Mouse (Mus musculus) left cerebral cortex, postnatal 36 days (tissue): ENCODE data around the gene Supt6. TPM values are rescaled to one million over a fixed set of nuclear protein-coding genes. Genes with fewer than 3 reads are reported as not detected.

Experiments
- DNase-seq, 2 experiments: peaks; one replicate each; pipeline ENCODE4 v3.0.0; 2021 to 2022; ENCODE audit warnings: low spot score in 2 of 2, mixed read lengths in 1 of 2
- intact Hi-C: fragments of 180-260 bp; cut with DNase I; formaldehyde crosslinking; loops from one replicate; pipeline ENCODE4 v1.15.1; 2025
- total RNA-seq, 2 experiments: library from RNA; stranded (reverse); gene quantifications; 2 replicates each; pipeline ENCODE4 v1.2.3; 2021

Gene Supt6
- total RNA-seq, 2 experiments from 2014 or later = 95.1 to 100 TPM

- intact Hi-C loops = no loop called here
- peak; percentile 65 to 70 for DNase-seq
Observed at GRCm38 (mm10) chr11:78240193-78240857, 5.5 kb downstream of the Supt6 start.

DNA sequence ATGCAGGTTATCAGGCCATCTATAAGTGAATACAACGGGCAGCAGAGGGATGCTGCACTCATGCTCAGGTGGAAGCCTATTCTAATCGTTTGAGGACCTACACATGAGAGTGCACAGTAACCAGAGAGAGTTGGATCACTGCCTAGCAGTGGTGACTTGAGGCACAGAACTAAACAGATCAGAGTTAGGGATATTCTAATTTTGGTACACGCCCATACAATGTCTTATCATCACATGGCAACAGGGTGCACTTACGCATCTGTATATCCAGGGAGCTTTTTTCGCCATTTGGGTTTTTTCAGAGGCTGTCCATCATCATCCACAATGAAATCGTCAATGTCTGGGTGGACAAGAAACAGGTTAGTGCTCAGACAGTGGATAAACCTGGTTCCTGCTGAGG, 14.3 kb downstream of the Supt6 start:
- no peak for DNase-seq
- intact Hi-C loops = no loop called here

DNA sequence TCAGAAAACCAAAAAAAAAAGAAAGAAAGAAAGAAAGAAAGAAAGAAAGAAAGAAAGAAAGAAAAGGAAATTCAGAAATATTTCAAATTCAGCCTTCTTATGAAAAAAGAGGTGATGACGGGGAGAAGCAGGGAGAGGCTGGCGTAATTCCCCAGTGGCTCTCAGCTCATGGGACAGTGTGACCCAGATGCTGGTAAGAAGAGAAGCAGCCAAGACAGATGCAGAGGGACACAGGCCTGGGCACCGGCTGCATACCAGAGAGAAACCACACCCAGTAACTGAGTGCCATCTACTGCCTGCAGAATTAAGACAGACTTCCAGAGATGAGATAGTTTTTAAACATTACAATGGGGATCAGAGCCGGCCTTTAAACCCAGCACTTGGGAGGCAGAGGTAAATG, 22.2 kb downstream of the Supt6 start:
- no peak for DNase-seq
- intact Hi-C loops = no loop called here

GRCm38 (mm10) chr11:78215709-78216317, 30.0 kb downstream of the Supt6 start:
- no peak for DNase-seq
- intact Hi-C loops = no loop called here

- no peak for DNase-seq
- intact Hi-C loops = no loop called here
Observed at GRCm38 (mm10) chr11:78213086-78213817, 32.5 kb downstream of the Supt6 start.

- intact Hi-C loops = no loop called here
Observed at GRCm38 (mm10) chr11:78211513-78211912, 34.3 kb downstream of the Supt6 start.

GRCm38 (mm10) chr11:78210615-78211014, 35.2 kb downstream of the Supt6 start:
- no peak for DNase-seq
- intact Hi-C loops = no loop called here

More at GRCm38 (mm10) chr11:78211513-78211912, 34.3 kb downstream of the Supt6 start:
- DNase-seq = no peak

DNA sequence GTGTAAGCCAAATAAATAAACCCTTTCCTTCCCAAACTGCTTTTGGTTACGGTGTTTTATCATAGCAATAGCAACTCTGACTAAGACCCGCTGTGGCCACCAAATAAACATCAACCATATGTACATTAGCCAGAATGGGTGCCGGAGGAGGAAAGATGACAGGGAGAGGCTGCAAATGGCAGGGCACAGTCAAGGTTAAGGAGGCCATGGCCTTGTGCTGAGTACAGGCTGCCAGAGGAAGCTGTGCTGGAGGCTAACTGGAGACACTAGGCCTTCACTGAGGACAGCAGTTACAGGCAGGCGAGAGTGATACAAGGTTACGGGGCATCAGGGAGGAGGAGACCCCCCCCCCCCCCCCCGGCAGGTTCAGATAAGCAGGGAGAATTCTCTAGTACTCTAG, 35.9 kb downstream of the Supt6 start:
- intact Hi-C loops = no loop called here
- DNase-seq = no peak

DNA sequence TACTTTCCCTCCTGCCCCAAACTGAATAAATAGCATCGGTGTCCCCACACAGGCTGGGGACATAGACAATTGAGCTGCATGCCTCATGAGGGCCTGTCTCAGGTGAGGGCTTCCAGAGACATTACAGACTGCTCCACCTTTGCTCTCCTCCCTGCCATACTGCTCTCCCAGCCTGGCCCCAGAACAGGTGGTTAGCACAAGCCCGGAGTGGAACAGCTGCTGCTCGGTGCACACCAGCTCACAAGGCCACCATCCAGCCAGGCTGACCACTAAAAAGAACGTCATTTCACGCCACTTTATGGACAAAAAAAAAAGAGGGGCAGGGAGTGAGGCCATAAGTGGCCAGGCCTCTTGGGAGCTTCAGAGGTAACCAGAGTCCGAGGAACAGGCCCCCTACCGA, 38.6 kb downstream of the Supt6 start:
- intact Hi-C loops = no loop called here
- no peak for DNase-seq

- DNase-seq = no peak
- intact Hi-C loops = no loop called here
Observed at GRCm38 (mm10) chr11:78205361-78206206, 40.2 kb downstream of the Supt6 start.

DNA sequence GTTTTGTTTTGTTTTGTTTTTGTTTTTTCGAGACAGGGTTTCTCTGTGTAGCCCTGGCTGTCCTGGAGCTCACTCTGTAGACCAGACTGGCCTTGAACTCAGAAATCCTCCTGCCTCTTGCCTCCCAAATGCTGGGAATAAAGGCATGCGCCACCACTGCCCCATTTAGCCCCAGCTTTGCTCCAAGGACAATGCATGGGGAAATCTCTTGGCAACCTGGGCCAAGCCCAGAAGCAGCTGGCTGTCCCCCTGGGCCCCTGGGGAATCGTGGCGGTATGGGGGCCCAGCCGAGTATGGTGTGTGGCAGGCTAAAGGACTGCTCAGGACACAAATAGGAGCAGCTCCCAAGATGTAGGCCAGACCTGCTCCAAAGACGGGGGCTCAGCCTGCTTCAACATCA, 41.5 kb downstream of the Supt6 start:
- intact Hi-C loops = no loop called here
- DNase-seq = no peak

DNA sequence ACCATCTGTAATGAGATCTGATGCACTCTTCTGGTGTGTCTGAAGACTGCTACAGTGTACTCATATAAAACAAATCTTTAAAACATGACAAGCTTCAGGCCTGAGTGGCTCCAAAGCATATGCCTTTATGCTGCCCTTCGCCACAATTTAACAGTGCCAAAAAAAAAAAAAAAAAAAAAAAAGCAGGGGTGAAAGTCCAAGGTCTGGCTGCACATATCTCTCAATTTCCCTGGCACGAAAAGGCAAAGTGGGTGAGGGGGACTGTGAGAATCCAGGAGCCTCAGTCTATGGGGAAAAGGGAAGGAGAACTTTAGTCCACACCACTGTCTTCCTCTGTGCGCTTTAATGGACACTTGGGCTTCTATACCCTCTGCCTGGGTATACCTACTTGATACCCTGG, 43.4 kb downstream of the Supt6 start:
- intact Hi-C loops = no loop called here

GRCm38 (mm10) chr11:78195101-78195863, 50.5 kb downstream of the Supt6 start:
- DNase-seq = no peak
- intact Hi-C loops = no loop called here

More for the DNA sequence above, 43.4 kb downstream of the Supt6 start:
- DNase-seq = no peak

- intact Hi-C loops = no loop called here
- DNase-seq = no peak
Observed at GRCm38 (mm10) chr11:78194411-78195100, 51.2 kb downstream of the Supt6 start.

GRCm38 (mm10) chr11:78193113-78193512, 52.7 kb downstream of the Supt6 start, which contains the start of gene Proca1:
Gene Proca1, plus strand, starts transcription at chr11:78193392.
- intact Hi-C loops = no loop called here
- DNase-seq = no peak

DNA sequence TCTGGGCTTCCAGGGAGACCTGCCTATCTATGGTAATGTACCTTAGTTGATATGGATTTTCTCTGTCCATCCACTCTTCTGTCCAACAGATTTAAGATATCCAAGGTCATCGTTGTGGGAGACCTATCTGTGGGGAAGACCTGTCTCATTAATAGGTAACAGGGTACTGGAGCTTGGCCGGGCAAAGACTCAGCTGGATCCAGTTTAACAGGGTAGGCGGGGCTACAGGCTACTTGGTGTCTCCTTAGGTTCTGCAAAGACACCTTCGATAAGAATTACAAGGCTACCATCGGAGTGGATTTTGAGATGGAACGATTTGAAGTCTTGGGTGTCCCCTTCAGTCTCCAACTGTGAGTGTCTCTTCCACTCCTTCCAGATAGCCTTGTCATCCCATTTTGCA, 55.7 kb downstream of the Supt6 start:
- intact Hi-C loops = no loop called here
- no peak for DNase-seq

DNA sequence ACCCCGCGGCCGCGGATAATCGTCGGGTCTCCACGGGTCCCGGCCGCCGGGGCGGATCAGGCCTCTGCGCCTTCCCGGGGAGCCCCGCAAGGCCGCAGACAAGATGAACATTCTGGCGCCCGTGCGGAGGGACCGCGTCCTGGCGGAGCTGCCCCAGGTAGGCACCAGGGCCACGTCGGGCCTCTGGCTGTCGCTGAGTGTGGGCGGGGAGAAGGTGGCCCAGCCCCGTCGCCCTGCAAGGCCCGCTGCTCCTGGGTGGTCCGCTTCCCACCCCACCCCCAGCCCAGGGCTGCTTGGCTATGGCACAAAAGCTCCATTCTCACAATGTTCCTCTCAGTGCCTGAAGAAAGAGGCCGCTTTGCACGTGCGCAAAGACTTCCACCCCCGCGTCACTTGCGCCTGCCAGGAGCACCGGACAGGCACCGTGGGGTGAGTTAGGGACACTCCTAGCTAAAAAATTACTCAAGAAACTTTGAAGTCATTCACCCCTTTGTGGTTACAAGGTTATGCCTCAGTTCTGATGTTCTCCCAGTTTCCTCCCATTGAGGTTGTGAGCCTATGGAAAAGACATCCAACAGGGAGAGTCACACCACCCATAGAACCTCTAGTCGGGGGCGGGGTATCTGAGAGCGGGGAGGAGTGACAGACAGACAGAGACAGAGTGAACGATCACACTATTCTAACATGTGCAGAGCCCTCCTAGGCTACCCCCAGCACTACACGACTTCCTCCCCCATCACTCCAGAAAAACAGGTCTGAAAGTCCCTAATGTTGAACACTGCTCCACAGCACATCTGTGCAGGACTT, 56.4 kb downstream of the Supt6 start:
- peak; percentile 72 to 76 for DNase-seq
- intact Hi-C loops = loop anchor here (10.0 kb wide), 1 partner anchor 365 kb away; no protein-coding TSS in a partner anchor
